Mouse (Mus musculus) urinary bladder, postnatal 14 days (tissue): ENCODE measurements around the gene Gm45837.

ENCODE experiments used
- DNase-seq: peaks from one replicate; pipeline ENCODE4 v3.0.0; 2021; ENCODE audit warnings: low spot score

Gene Gm45837

DNA sequence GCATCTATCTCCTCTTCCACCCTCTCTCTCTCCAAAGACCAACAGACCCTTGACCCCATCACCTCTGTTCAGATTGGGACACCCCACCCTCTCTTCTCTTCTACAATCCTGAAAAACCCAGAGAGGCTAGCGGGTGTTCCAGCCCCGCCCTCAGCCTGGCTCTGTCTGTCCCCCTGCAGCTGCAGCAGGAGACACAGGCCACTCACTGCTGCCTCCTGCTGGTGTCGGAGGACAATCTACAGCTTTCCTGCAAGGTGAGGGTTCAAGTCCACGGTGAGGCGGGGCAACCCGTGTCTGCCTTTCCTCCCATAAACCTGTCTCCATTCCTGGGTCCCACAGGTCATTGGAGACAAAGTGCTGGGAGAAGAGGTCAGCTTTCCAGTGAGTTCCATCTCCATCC lies 91.0 kb downstream of the Gm45837 start:
- DNase-seq = no peak

GRCm38 (mm10) chr7:101503351-101503750 lies 92.7 kb downstream of the Gm45837 start:
- peak; percentile 65 for DNase-seq

GRCm38 (mm10) chr7:101503803-101504202 lies 93.1 kb downstream of the Gm45837 start:
- DNase-seq = no peak

DNA sequence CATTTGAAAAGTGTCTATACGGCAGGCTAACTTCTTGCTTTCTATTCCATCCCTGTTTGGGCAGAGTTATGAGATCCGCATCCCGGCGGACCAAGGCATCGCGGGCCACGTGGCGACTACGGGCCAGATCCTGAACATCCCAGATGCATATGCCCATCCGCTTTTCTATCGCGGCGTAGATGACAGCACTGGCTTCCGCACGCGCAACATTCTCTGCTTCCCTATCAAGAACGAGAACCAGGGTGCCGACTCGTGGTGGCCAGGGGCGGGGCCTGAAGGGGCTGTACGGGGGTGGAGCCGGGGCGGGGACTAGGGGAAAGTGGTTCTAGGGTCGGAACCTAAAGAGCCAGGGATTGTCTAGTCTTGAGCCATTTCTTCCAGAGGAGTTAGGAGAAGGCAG lies 93.8 kb downstream of the Gm45837 start:
- peak; percentile 44 for DNase-seq

DNA sequence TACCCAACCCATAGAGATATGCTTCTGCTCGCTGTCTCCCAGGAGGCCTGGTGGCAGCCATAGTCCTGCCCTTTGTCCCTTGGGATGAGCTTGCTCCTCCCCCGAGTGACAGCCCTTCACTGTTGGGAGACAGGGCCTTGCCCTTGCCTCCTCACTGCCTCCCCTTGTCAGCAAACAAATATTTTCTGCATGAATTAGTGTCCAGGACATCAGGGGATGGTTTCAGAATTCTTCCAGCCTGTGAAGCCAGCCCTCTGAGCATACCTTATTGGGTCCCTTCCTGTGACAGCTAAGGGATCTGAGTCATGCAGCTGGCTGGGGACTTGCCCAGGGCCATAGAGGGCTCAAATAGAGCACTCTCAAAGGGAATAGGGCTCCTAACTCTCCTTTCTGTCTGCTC lies 98.5 kb downstream of the Gm45837 start:
- DNase-seq = no peak

DNA sequence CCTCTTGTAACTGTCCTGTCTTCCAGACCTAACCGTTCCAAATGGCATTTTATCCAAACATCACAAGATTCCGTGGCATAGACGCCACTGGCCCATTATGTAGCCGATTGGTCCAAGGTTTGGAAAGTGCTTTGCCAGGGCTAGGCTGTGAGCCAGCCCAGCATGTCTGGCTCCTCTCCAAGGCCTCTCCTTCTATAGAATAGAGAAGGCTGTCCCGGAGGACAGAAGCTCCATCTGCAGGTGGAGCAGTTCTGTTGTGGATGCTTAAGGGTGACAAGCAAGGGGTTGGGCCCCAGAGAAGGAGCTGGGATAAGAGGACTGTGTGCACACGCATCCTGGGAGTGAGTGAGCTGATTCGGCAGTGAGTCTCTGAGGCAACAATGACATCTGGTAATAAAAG lies 103.0 kb downstream of the Gm45837 start:
- no peak for DNase-seq

DNA sequence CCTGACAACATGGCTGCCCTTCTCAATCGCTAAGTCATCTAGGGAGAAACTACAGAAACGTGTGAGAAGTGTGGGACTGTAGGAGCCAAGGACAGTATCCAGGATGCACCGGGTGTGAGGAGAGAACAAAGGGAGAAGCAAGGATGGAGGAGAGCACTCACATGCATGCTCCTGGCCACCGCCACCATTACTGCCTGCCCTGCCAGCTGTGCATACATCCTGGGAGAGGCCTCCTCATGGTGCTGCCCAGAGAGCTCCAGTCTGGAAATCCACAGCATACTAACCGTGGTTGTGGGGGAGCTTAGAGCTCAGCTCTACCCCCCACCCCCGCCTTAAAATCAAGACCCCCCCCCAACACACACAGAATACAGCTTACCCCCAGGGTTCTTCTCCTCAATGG lies 104.1 kb downstream of the Gm45837 start:
- no peak for DNase-seq

DNA sequence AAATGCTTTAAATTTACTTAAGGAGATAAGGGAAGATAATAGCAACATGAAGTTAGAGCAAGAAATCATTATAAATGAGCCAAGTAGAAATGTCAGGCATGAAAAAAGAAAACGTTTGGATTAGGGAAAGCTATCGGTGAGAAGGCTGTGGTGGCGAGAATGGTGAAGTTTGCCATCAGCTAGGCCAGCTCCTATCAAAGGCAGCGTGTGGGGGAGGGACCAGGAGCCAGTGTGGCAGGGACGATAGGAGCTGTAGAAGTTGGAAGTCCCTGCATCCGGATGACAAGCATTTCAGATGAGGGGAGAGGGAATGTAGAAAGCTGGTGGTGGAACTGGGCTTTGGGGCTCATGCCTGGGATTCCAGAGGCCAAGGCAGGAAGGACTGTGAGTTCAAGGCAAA lies 104.6 kb downstream of the Gm45837 start:
- DNase-seq = no peak

- DNase-seq = no peak
These were observed 105.8 kb downstream of the Gm45837 start for GRCm38 (mm10) chr7:101516460-101516859.

DNA sequence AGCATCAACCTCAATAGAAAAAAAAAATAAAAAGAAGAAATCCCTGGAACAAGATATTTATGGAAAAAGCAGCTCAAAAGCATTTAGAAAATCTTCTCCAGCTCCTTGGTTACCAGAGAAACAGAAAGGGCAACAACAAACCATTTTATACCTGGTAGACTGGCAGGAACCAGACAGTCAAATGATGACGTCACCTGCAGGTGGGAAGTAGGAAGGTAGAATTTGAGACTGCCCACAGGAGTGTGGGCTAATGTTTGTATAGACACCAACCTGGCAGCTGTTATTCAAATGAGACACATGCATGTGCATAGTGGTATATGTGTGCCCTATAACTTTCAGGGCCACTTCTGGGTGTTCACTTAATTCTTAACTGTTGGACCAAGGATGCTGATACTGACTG lies 111.0 kb downstream of the Gm45837 start:
- DNase-seq = no peak

- DNase-seq = no peak
These were observed 112.5 kb downstream of the Gm45837 start for GRCm38 (mm10) chr7:101523205-101523604.

GRCm38 (mm10) chr7:101526484-101526883 lies 115.8 kb downstream of the Gm45837 start:
- no peak for DNase-seq

DNA sequence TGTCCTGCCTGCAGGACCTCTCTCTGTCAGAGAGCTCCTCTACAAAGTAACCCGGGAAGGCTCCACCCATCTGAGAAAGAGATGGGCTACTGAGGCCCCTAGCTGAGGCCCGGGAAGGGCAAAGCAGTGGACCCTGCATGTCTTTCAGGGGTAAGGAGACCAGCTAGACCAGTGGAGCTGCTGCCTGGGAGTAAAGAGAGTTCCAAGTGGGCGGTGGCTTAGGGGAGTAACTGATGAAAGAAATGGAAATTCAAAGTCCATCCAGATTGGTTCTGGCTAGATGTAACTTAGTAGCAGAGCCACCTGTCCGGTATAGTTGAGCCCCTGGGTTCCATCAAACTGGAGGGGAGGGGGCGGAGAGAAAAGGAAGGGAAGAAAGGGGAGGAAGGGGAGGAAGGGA lies 123.7 kb downstream of the Gm45837 start:
- no peak for DNase-seq

- no peak for DNase-seq
These were observed 124.4 kb downstream of the Gm45837 start for GRCm38 (mm10) chr7:101535102-101535501.

DNA sequence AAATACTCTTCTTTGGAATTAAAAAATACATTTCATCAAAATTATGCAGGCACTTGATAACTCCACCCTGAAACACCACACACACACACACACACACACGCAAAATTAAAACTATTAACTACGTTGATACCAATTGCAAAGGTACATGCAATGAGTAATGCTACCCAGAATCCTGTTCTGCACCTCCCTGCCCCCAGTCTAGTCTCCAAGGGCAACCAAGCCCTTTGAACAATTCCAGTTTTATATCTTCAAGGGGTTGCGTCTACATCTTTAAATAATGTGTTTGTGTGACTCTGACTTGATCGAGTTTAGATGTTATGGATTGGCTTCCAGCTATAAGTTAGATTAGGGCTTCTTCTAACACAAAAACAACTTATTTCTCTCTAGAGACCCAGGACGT lies 124.8 kb downstream of the Gm45837 start:
- no peak for DNase-seq

GRCm38 (mm10) chr7:101537541-101537940 lies 126.9 kb downstream of the Gm45837 start:
- peak; percentile 17 for DNase-seq

DNA sequence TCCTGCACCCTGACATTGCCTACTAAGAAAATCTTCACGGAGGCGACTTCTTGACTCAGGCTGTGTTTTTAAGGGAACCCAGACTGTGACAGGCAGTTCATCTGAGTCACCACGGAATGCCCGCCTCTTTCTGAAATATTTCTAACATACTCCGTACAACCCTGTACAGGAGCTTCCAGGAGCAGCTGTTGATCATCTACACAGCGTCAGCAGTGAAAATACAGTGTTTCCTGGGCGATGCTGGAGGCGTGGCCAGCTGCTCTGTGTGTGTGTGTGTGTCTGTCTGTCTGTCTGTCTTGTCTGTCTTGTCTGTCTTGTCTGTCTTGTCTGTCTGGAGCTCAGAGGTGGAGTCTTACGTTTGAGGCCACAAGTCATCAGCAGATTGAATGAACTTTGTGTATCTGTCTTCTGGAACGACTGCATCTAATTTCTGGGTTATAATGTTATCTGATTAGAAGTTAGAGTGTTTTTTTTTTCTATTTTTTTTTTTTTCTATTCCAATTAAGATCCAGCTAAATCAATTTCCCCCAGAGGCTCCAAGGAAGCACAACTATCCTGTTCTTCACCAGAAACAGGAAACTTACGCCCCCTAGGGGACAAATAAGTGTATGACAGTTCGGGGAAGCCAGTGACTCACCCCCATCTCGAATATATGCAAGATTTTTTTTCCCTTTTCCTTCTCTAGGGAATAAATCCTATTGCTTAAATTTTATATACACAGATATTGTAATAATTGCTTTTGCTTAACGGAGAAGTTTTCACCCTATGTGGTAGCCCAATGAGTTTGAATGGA lies 127.7 kb downstream of the Gm45837 start:
- DNase-seq = peak; percentile 47

GRCm38 (mm10) chr7:101539774-101540173 lies 129.1 kb downstream of the Gm45837 start:
- no peak for DNase-seq

DNA sequence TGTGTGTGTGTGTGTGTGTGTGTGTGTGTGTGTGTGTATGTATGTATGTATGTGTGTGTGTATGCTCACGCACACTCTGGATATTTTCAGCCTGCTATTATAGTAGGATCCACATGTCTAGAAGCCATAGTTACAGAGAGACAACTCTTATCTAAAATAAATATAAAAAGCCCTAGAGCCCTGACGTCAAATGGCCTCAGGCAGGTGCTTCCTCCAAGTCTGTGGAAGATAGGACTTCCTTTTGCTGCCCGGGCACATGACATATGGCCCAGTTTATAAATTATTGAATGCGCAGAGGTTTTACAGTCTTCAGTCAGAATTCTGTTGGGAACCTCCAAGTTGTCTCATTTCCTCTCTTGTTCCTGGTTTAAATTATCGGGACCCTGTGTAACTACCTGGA lies 130.0 kb downstream of the Gm45837 start:
- no peak for DNase-seq

GRCm38 (mm10) chr7:101541132-101541531 lies 130.4 kb downstream of the Gm45837 start:
- peak; percentile 77 for DNase-seq

GRCm38 (mm10) chr7:101541734-101542133 lies 131.0 kb downstream of the Gm45837 start:
- DNase-seq = no peak

DNA sequence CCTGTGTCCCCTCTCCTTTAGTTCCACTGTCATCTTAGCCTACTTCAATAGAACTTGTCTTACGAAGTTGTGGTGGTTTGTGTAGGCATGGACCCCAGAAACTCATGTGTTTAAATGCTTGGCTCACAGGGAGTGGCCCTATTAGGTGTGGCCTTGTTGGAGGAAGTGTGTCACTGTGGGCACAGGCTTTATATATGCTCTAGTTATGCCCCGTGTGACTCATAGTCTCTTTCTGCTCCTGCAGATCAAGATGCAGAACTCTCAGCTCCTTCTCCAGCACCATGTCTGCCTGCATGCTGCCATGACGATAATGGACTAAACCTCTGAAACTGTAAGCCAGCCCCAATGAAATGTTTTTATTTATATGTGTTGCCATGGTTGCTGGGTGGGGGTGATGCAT lies 137.0 kb downstream of the Gm45837 start:
- DNase-seq = no peak

DNA sequence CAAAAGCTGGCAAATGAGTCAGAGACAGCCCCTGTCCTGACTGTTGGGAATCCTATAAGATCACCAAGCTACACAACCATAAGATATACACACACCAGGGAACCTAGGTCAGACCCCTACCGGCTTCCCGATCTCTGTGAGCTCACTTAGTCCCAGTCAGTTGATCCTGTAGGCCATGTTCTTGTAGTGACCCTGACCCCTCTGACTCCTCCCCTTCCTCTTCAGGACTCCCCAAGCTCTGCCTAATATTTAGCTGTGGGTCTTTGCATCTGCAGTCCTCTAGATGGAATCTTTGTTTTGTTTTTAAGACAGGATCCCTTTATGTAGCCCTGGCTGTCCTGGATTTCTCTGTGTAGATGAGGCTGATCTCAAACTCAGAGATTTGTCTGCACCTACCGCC lies 138.6 kb downstream of the Gm45837 start:
- DNase-seq = no peak
